25 mouse cellular contexts compared by ENCODE assay signal in genomic region chr13:114493826-114494225, GRCm38 (mm10).
"Had no signal": no experiment of that assay in that cellular context is flagged by ENCODE, and none has a peak within 500 bp of the region (broad histone marks: within the 10 kb centered on the region; RNA-seq: fewer than 3 reads in every experiment).

No protein-coding gene starts in this region.

- H3K36me3 ChIP-seq: heart, embryonic 12.5 days; hindbrain, embryonic 10.5 days; hindbrain, embryonic 12.5 days; intestine, embryonic 15.5 days; kidney, embryonic 15.5 days; limb, embryonic 10.5 days; limb, embryonic 12.5 days; liver, embryonic 13.5 days; liver, embryonic 15.5 days had no signal

- DNase-seq: gastrocnemius, postnatal 14 days; gastrocnemius, postnatal 36 days; heart, adult 11 months; heart, adult 2 months; heart, postnatal 10 days; heart, postnatal 4 days; kidney, adult 11 months; kidney, adult 2 months; kidney, adult 9 months; kidney, postnatal 14 days; kidney, postnatal 4 days; liver; liver, embryonic 13.5 days had no signal

- H3K27me3 ChIP-seq: heart, embryonic 12.5 days; hindbrain, embryonic 12.5 days; intestine, embryonic 15.5 days; kidney, embryonic 15.5 days; limb, embryonic 12.5 days; liver, embryonic 13.5 days; liver, embryonic 15.5 days had no signal

- H3K9me3 ChIP-seq: heart, embryonic 12.5 days; hindbrain, embryonic 10.5 days; hindbrain, embryonic 12.5 days; intestine, embryonic 15.5 days; kidney, embryonic 15.5 days; limb, embryonic 10.5 days; limb, embryonic 12.5 days; liver, embryonic 13.5 days; liver, embryonic 15.5 days had no signal

- H3K27ac ChIP-seq: heart, adult 2 months; hindbrain, embryonic 10.5 days; hindbrain, embryonic 12.5 days; hindbrain, embryonic 14.5 days; intestine, embryonic 15.5 days; kidney, embryonic 15.5 days; kidney, postnatal 0 days; layer of hippocampus, adult 2 months; left cerebral cortex, adult 2 months; limb, embryonic 10.5 days; limb, embryonic 12.5 days; liver, embryonic 13.5 days; liver, embryonic 15.5 days had no signal

- H3K4me3 ChIP-seq: heart, adult 2 months; heart, embryonic 12.5 days; hindbrain, embryonic 10.5 days; hindbrain, embryonic 12.5 days; intestine, embryonic 15.5 days; kidney, embryonic 15.5 days; layer of hippocampus, adult 2 months; left cerebral cortex, adult 2 months; limb, embryonic 10.5 days; limb, embryonic 12.5 days; liver, embryonic 13.5 days; liver, embryonic 15.5 days had no signal

- H3K4me1 ChIP-seq: hindbrain, embryonic 10.5 days; hindbrain, embryonic 12.5 days; intestine, embryonic 15.5 days; kidney, embryonic 15.5 days; limb, embryonic 10.5 days; limb, embryonic 12.5 days; liver, embryonic 13.5 days; liver, embryonic 15.5 days had no signal
